Mouse (Mus musculus) embryonic fibroblast, embryonic 13.5 days (primary cell): ENCODE results near the gene Rnps1.

Experiments
- CTCF ChIP-seq: IDR thresholded peaks from 2 replicates; pipeline ENCODE4 v1.5.1; 2011; ENCODE audit warnings: mild to moderate bottlenecking, control low read depth, low read length, moderate library complexity, borderline replicate concordance; ENCODE audit not compliant: insufficient read depth
- POLR2A ChIP-seq: IDR thresholded peaks from 2 replicates; pipeline ENCODE4 v1.6.1; 2011; ENCODE audit warnings: low read depth, mild to moderate bottlenecking, control low read depth, low read length, moderate library complexity

DNA sequence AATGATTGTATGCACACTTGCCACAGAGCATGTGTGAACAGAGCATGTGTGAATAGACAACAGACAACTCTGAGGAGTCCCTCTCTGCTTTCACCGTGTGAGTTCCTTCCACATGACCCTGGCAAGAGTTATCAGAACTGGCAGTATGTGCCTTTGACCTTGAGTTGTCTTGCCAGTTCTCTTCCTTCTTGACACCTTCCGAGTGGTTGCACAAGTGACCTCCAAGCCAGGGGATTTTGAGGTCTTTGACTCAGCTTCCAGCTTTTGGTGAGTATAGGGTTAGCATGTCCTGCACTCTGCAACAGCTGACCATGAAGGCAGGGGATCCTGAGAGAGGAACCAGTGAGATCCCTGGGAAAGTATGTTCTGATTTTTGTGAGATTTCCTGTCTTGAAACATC is 35.9 kb upstream of the Rnps1 start:
- TF ChIP-seq CTCF = no peak
- no peak for TF ChIP-seq POLR2A
